Mouse (Mus musculus) erythroblast, embryonic 14.5 days (primary cell): ENCODE data around the gene Igfbp3.
"Not testable (repeated sequence)": the region's sequence is repeated elsewhere in the genome, so short reads cannot be mapped to it uniquely, and the experiment has no call there.

Source experiments
- GATA1 ChIP-seq: IDR thresholded peaks from 2 replicates; pipeline ENCODE4 v1.6.1; 2012; ENCODE audit warnings: low read length, inconsistent platforms, mixed read lengths
- TAL1 ChIP-seq: IDR thresholded peaks from 3 replicates; pipeline ENCODE4 v1.6.1; 2012; ENCODE audit warnings: low read length, inconsistent platforms, mixed read lengths

- not testable (repeated sequence) for TF ChIP-seq GATA1, TAL1
Measured at GRCm38 (mm10) chr11:7221826-7222225, 8.1 kb upstream of the Igfbp3 start.
